Mouse (Mus musculus): Measurements from ENCODE around the gene Cfap206.

- TF ChIP-seq POLR2A (IDR thresholded peaks at IDR 0.05; ENCODE audit: borderline replicate concordance, low read depth, low read length) (no peak), CTCF (IDR thresholded peaks at IDR 0.05; ENCODE audit: low read depth, low read length) (peak; percentile 85)
These were observed 28.5 kb downstream of the Cfap206 start for GRCm38 (mm10) chr4:34701528-34701927.
